ENCODE assay signal across 8 mouse cellular contexts in genomic region chr1:131260309-131260656, GRCm38 (mm10). TPM values are rescaled to one million over a fixed set of nuclear protein-coding genes. Genes with fewer than 3 reads are reported as not detected.
DNase-seq lines count a peak whose midpoint lies in the region; ATAC-seq lines count a peak whose summit lies in the region.

No protein-coding gene starts in this region.

- H3K4me3 ChIP-seq in midbrain, embryonic 11.5 days (ENCODE audit: low read depth, low read length), result no peak overlapping the region
- H3K4me3 ChIP-seq in midbrain, embryonic 16.5 days (ENCODE audit: low read depth, low read length), result no peak overlapping the region
- H3K4me3 ChIP-seq in liver, embryonic 13.5 days (replicated peaks), result no peak overlapping the region

- H3K27me3 ChIP-seq in midbrain, embryonic 11.5 days (ENCODE audit: control insufficient read depth, insufficient read depth, low read length), result no peaks in the 10 kb centered on the region
- H3K27me3 ChIP-seq in midbrain, embryonic 16.5 days (ENCODE audit: control insufficient read depth, insufficient read depth, low read depth, low read length), result no peaks in the 10 kb centered on the region
- no peaks in the 10 kb centered on the region for H3K27me3 ChIP-seq in liver, embryonic 13.5 days

- H3K9ac ChIP-seq in midbrain, embryonic 11.5 days (ENCODE audit: low read length), result no peak overlapping the region
- H3K9ac ChIP-seq in midbrain, embryonic 16.5 days (ENCODE audit: low read depth, low read length), result no peak overlapping the region
- H3K9ac ChIP-seq in liver, embryonic 13.5 days, result no peak overlapping the region

- no peak overlapping the region for H3K27ac ChIP-seq in midbrain, embryonic 11.5 days (ENCODE audit: low read depth, low read length)
- no peak overlapping the region for H3K27ac ChIP-seq in midbrain, embryonic 16.5 days (ENCODE audit: low read length)
- no peak overlapping the region for H3K27ac ChIP-seq in liver, embryonic 13.5 days

- 38% methylated on average over 10 of the region's 10 CpGs for WGBS in midbrain, embryonic 11.5 days
- 29% methylated on average over 10 of the region's 10 CpGs for WGBS in midbrain, embryonic 16.5 days
- WGBS in liver, embryonic 13.5 days (ENCODE audit: insufficient replicate concordance), result 30% methylated on average over 10 of the region's 10 CpGs

- no peak overlapping the region for H3K4me2 ChIP-seq in midbrain, embryonic 11.5 days
- no peak overlapping the region for H3K4me2 ChIP-seq in midbrain, embryonic 16.5 days (ENCODE audit: low read length)
- H3K4me2 ChIP-seq in liver, embryonic 13.5 days, result no peak overlapping the region

- H3K9me3 ChIP-seq in midbrain, embryonic 11.5 days (ENCODE audit: control insufficient read depth, low read length), result no peaks in the 10 kb centered on the region
- H3K9me3 ChIP-seq in midbrain, embryonic 16.5 days (replicated peaks; ENCODE audit: control insufficient read depth, low read length, poor library complexity, severe bottlenecking), result no peaks in the 10 kb centered on the region
- no peaks in the 10 kb centered on the region for H3K9me3 ChIP-seq in liver, embryonic 13.5 days (replicated peaks)

- peak; percentile 95 for DNase-seq in midbrain, embryonic 11.5 days (ENCODE audit: low spot score, missing footprints)
- DNase-seq in brain, adult 2 months (ENCODE audit: low read depth, low spot score), result peak; percentile 89
- peak; percentile 82 for DNase-seq in induced T-regulatory cell, adult 2 months (ENCODE audit: low read depth)
- peak; percentile 40 for DNase-seq in liver, embryonic 13.5 days
- DNase-seq in retina, postnatal 1 day, result peak; percentile 81
- peak; percentile 87 for DNase-seq in thymus, postnatal 4 days

- no peaks in the 10 kb centered on the region for H3K36me3 ChIP-seq in midbrain, embryonic 11.5 days (ENCODE audit: control insufficient read depth, insufficient read depth, low read length)
- H3K36me3 ChIP-seq in midbrain, embryonic 16.5 days (ENCODE audit: control insufficient read depth, insufficient read depth, low read length), result no peaks in the 10 kb centered on the region
- no peaks in the 10 kb centered on the region for H3K36me3 ChIP-seq in liver, embryonic 13.5 days

- H3K4me1 ChIP-seq in midbrain, embryonic 11.5 days (ENCODE audit: control insufficient read depth, insufficient read depth, low read length), result no peaks in the 10 kb centered on the region
- H3K4me1 ChIP-seq in midbrain, embryonic 16.5 days (ENCODE audit: control insufficient read depth, insufficient read depth, low read length), result no peaks in the 10 kb centered on the region
- no peaks in the 10 kb centered on the region for H3K4me1 ChIP-seq in liver, embryonic 13.5 days (replicated peaks)

- ATAC-seq in midbrain, embryonic 11.5 days (ENCODE audit: low FRiP score), result peak; percentile 27; the same call in 1 of the 2 replicates
- no peak for ATAC-seq in midbrain, embryonic 16.5 days
- 0 out of 2 replicates have a peak, but pooled peaks have one; percentile 14 for ATAC-seq in erythroblast, adult 5-6 weeks (replicated peaks; ENCODE audit: low FRiP score, poor library complexity, severe bottlenecking)
- ATAC-seq in liver, embryonic 13.5 days (ENCODE audit: low read depth), result no peak

RNA-seq across cellular contexts. Expression of gene Rassf5, which starts 15.2 kb away (rescaled TPM):
- polyA plus RNA-seq in midbrain, embryonic 11.5 days (2014; fragmentation: Nextera tagmentation; extraction: Ambion mirVana), result 0.52 and 1.00 TPM in 2 replicates
- 3.4 and 4.0 TPM in 2 replicates for polyA plus RNA-seq in midbrain, embryonic 16.5 days (2015; fragmentation: Nextera tagmentation; extraction: Ambion mirVana)
- total RNA-seq in erythroblast, adult 5-6 weeks (2015; ENCODE audit: low replicate concordance), result 18.8 and 30.7 TPM in 2 replicates
- total RNA-seq in erythroblast, adult 5-6 weeks (2017; ENCODE audit: low replicate concordance), result 11.7 and 15.2 TPM in 2 replicates
- polyA plus RNA-seq in liver, embryonic 13.5 days (2015; fragmentation: Nextera tagmentation; extraction: Ambion mirVana), result 3.9 and 4.7 TPM in 2 replicates

RNA-seq across cellular contexts. Expression of gene Ikbke, which starts 19.1 kb away (rescaled TPM):
- 0.55 and 0.57 TPM in 2 replicates for polyA plus RNA-seq in midbrain, embryonic 11.5 days (2014; fragmentation: Nextera tagmentation; extraction: Ambion mirVana)
- polyA plus RNA-seq in midbrain, embryonic 16.5 days (2015; fragmentation: Nextera tagmentation; extraction: Ambion mirVana), result 0.73 and 0.77 TPM in 2 replicates
- 6.3 and 6.5 TPM in 2 replicates for total RNA-seq in erythroblast, adult 5-6 weeks (2015; ENCODE audit: low replicate concordance)
- 5.2 and 7.0 TPM in 2 replicates for total RNA-seq in erythroblast, adult 5-6 weeks (2017; ENCODE audit: low replicate concordance)
- 4.9 and 5.5 TPM in 2 replicates for polyA plus RNA-seq in liver, embryonic 13.5 days (2015; fragmentation: Nextera tagmentation; extraction: Ambion mirVana)

Comparison
In these comparisons a context has a peak if more than half of its experiments do, and no peak if none do; other contexts are left out.
1. ATAC-seq: peak in midbrain, embryonic 11.5 days (single experiment) and erythroblast, adult 5-6 weeks (single experiment); none in midbrain, embryonic 16.5 days (single experiment) and liver, embryonic 13.5 days (single experiment).
2. DNase-seq: peak in every context shown above with its lines; median percentile 95 in midbrain, embryonic 11.5 days; 89 in brain, adult 2 months; 87 in thymus, postnatal 4 days; 82 in induced T-regulatory cell, adult 2 months; 81 in retina, postnatal 1 day; 40 in liver, embryonic 13.5 days.